Mouse (Mus musculus) urinary bladder, postnatal 14 days (tissue): Measurements from ENCODE around the gene Phactr1.

Source experiments
- DNase-seq: peaks from one replicate; pipeline ENCODE4 v3.0.0; 2021; ENCODE audit warnings: low spot score

The Phactr1 gene

DNA sequence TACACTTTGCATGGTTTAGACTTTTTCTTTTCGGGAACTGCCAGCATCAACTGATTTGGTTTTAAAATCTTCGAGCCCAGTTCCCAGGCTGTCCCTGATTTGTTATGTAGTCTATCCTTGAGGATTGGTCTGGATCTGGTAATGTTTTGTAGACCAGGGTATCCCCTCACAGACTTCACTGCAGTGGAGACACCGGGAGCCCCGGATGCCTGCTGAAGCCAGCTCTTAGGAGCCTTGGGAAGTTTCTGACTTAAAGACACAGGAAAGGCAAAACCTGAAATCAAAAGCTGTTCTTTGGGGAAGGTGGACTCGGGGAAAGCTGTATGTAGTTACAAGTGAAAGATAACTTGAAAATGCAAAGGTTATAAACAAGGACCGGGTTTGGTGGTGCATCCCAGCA lies 186.6 kb downstream of the Phactr1 start:
- DNase-seq: no peak

DNA sequence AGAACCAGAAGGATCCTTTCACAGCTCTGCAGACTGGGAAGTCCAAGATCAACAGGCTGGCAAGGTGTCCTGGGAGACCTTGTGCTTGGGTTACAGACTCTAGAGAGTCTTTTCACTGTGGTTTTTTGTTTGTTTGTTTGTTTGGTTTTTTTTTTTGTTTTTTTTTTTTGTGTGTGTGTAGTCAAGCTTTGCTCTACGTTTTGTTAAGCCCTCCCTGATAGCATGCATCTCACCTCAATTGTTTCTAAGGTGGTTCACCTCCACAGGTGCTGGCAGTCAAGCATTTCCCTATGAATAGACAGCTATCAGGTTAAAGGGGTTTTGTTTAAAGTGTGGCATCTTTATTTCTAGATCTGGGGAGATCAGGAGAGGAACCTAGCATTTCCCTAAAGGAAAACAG lies 191.7 kb downstream of the Phactr1 start:
- no peak for DNase-seq

DNA sequence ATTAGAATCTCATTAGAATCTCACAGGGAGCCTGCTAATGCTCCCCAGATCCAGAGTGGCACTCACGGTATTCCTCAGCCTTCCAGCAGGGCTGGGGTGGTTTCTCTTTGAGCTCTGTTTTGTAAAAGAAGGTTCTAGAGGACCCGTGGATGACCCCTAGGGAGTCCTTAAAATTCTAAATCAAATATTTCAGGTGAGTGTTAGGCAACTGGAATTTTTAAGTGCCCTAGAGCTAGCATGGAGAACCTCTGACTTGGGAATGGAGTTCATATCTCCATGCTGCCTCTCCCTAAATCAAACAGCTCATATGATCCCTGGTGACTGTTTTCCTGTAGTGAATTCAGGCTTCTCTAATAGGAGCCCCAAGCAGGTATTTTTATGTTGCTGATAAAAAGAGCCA lies 197.9 kb downstream of the Phactr1 start:
- no peak for DNase-seq

DNA sequence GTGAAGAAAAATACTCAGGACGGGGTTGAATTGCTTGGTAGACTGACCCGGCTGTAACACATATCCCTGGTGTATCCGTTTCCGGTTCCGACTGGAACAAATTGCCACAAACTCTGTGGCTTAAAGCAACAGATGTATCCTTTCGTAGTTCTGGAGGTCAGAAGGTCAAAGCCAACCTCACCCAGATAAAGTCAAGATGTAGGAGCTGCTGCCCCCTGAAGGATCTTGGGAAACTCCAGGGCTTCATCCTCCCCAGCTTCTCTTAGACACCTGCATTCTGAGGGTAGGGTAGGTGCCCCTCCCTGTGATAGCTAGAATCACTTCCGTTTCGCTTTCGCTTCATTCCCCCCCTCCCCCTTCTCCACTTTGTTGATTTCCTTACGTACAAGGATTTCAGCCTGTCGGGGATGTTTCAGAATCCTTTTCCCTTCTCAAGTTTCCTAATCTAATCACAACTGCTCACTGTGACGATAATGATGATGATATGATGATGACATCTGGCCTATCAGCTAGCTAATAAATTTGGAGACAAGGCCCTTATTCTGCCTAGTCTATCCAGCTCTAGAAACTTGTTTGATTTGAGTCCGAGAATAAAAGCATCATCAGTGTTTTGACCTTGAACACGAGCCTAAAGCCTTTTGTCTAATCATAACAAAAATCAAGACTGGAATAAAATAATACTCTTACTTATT lies 203.8 kb downstream of the Phactr1 start:
- DNase-seq: no peak

DNA sequence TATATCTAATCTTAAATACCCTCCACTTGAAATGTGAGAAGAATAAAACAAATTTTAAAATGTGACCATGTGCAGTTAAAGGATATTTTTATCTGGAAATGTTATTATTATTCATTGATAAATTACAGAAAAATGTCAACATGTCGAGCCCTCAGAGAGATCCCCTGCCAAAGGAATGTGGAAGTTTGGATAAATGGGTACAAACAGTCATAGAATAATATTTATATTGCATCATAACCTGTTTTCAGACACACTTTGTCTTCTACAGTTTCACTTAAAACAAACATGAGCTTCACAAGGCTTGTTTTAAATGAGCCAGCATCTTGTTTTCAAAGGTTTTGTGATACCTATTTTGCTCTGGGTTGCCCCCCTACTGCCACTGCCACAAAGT lies 204.3 kb downstream of the Phactr1 start:
- no peak for DNase-seq

DNA sequence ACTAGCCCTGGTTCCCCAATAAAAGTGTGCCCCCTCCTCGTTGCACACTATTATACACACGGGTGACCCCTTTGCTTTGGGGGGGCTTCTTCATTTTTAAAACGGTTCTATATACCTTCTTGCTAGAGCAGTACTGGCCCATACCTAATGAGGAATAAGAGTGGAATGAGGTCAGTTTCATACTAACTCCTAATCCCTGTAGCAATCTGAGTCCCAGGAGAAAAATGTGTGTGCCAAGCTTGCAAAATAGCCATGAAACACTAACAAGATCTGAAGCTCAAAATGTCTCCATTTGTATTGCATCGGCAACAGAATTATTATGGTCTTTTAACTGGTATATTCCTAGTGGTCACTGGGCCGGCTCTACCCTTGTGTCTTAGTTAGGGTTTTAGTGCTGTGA lies 207.3 kb downstream of the Phactr1 start:
- no peak for DNase-seq

- no peak for DNase-seq
These were observed 209.4 kb downstream of the Phactr1 start for GRCm38 (mm10) chr13:42889516-42890474.

DNA sequence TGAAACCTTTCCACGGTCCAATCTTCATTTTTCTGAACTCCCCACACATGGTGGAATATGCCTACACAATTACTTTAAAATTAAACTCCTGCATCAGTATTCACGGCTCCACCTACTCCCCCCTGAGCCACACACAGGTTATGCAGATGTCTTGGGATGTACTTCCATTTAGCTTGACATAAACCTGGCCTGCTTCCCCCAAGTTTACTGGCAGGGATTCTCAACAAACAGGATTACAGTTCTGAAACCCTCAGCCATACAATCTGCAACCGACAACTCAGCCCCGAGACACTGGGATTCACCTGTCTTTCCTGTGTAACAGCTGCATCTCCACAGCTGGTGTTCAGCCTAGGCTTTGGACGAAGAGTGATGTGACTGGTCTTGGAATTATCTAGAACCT lies 210.2 kb downstream of the Phactr1 start:
- no peak for DNase-seq

GRCm38 (mm10) chr13:42894016-42894415 lies 213.6 kb downstream of the Phactr1 start:
- no peak for DNase-seq

DNA sequence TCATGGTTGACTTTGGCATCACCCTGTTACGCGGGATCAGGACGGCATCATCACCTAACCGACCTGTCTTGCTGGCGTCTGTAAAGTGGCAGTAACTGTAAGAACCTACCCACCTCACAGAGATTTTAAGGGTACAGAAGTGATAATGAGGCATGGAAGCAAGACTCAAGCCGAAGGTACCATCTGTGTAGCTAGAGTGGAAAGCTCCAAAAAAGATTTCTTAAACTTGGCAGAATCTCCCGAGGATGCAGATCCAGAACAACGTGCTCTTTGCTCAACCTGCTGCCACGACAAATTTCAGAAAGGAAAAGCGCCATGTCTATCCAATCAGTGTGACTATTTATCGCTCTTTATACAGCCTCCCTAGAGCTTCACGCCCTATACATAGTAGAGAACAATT lies 214.2 kb downstream of the Phactr1 start:
- no peak for DNase-seq

DNA sequence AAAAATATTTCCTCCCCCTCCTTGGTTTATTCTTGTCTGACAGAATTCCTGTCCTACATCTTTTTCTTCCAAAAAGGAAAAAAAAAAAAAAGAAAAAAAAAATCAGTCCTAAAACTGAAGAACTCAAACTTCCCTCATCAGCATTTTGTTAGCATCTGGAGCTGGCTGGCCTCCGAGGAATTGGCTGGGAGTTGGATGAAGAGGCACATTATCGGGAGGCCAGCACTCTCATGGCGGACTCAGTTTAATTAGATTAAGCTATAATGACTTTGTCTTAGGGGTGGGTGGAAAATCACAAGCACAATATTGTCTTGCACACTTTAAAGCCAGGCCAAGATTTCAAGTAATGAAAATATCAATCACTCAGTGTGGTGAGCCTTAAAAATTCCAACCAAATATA lies 215.6 kb downstream of the Phactr1 start:
- DNase-seq: no peak

DNA sequence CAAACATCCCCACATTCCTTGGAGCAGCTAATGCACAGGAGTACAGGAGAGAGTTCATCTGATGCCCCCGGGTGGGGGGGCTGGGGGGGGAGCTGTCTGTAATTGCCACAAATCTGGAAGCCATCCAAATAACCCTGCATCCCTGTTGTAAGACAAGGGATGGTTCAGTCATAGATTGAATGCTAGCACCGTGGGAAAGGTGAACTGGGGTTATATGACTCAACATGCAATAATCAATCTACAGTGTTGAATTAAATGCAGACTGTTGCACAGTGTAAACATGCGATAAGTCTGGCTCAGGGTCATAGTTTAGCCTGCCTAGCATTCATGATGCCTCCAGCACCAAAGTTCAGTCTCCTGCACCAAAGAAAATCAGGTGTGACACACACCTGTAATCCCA lies 219.2 kb downstream of the Phactr1 start:
- DNase-seq: no peak

- DNase-seq: no peak
These were observed 221.4 kb downstream of the Phactr1 start for GRCm38 (mm10) chr13:42901837-42902236.

GRCm38 (mm10) chr13:42902859-42903258 lies 222.4 kb downstream of the Phactr1 start:
- no peak for DNase-seq

DNA sequence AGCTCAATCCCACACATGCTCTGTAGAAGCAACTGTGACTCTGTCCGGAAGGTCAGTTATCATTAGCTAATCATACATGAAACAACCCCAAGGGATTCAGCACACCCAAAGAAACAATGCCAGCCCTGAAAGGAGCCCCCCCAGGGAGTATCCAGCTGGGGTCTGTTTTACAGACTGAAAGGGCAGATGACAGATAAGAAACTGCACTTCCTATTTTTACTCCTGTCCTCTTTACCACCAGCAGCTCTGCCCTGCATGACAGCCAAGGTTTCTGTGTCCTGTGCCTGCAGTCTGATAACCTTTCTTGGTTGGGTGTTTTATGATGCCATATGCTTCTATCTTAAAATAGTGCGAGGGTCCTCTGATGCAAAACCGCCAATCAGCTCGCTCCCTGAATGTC lies 225.4 kb downstream of the Phactr1 start:
- DNase-seq: no peak

GRCm38 (mm10) chr13:42906990-42907389 lies 226.6 kb downstream of the Phactr1 start:
- DNase-seq: no peak

DNA sequence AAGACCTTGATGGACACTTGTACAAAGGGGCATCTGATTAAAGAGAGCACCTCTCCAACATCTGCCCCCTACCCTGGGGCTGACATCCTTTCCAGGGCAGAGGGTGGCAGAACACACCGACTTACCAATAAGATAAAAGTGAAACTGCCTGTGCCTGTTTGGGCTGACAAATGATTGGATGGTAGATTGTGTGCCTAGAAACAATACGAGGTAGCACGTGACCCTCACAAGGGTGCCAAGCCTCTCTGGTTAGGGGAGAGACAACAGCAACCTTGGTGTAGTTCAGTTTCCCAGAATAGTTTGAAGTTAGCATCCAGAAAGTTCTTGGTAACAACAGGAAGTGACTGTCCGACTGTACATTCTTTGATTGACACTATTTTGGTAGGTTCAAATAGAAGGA lies 234.7 kb downstream of the Phactr1 start:
- no peak for DNase-seq

DNA sequence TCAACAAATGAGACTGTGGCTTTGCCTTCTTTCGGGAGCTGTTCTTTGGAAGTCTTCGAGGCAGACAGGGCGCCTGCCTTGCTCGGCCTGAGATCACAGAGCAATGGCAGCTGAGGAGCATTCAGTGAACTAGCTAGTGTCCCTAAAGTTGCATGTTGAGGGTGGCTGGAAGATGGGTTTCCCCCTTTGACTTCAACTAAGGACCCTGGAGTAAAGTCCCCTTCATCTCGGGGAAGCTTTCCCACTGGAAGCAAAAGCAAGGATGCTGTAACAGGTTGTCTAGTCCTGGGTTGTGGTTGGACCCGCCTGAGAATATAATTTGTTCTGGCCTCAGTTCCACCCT lies 235.4 kb downstream of the Phactr1 start:
- DNase-seq: no peak

- peak; percentile 33 for DNase-seq
These were observed 236.0 kb downstream of the Phactr1 start for GRCm38 (mm10) chr13:42916194-42917033.

DNA sequence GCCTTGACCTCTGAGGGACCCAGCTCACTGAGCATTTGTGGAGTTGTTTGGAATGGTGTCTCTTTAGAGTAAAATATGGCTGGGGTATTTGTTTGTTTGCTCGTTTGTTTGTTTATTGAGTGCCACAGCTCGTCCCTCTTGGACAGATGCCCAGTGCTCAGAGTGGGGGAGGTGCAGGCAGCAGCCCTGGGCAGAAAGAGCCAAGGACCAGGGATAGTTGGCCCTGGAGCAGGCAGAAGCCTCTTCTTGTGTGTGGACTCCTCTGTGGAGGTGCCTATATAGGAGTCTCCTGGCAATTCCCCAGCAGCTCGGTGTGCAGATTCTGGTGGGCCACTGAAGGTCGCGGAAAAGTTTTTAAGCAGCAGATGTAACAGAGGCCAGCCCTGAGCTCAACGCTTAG lies 236.8 kb downstream of the Phactr1 start:
- peak; percentile 24 for DNase-seq

GRCm38 (mm10) chr13:42920062-42920461 lies 239.6 kb downstream of the Phactr1 start:
- no peak for DNase-seq

GRCm38 (mm10) chr13:42921769-42922450 lies 241.5 kb downstream of the Phactr1 start:
- no peak for DNase-seq
